Mouse (Mus musculus): Measurements from ENCODE around the gene Camk1g.

Camk1g gene

GRCm38 (mm10) chr1:193370096-193370495 lies at the start of gene Camk1g:
TSS of gene Camk1g (minus strand) at chr1:193370298.
- no peak for DNase-seq

GRCm38 (mm10) chr1:193419168-193419567 lies 49.1 kb upstream of the Camk1g start:
- no peak for DNase-seq

- DNase-seq, result no peak
Observed at GRCm38 (mm10) chr1:193418656-193419055, 48.6 kb upstream of the Camk1g start.

GRCm38 (mm10) chr1:193414067-193414466 lies 44.0 kb upstream of the Camk1g start:
- no peak for DNase-seq

- DNase-seq, result no peak
Observed at GRCm38 (mm10) chr1:193413368-193414000, 43.4 kb upstream of the Camk1g start.

- no peak for DNase-seq
Observed at GRCm38 (mm10) chr1:193407487-193407886, 37.4 kb upstream of the Camk1g start.

- DNase-seq, result no peak
Observed at GRCm38 (mm10) chr1:193406059-193406642, 36.1 kb upstream of the Camk1g start.

GRCm38 (mm10) chr1:193401695-193402094 lies 31.6 kb upstream of the Camk1g start:
- no peak for DNase-seq

GRCm38 (mm10) chr1:193400348-193400747 lies 30.2 kb upstream of the Camk1g start:
- DNase-seq, result no peak

- no peak for DNase-seq
Observed at GRCm38 (mm10) chr1:193398728-193399437, 28.8 kb upstream of the Camk1g start.

- DNase-seq, result no peak
Observed at GRCm38 (mm10) chr1:193397109-193397508, 27.0 kb upstream of the Camk1g start.

GRCm38 (mm10) chr1:193392266-193392665 lies 22.2 kb upstream of the Camk1g start:
- no peak for DNase-seq

- no peak for DNase-seq
Observed at GRCm38 (mm10) chr1:193390004-193390403, 19.9 kb upstream of the Camk1g start.

GRCm38 (mm10) chr1:193389505-193389904 lies 19.4 kb upstream of the Camk1g start:
- no peak for DNase-seq

- DNase-seq, result no peak
Observed at GRCm38 (mm10) chr1:193387241-193387640, 17.1 kb upstream of the Camk1g start.

GRCm38 (mm10) chr1:193386136-193386535 lies 16.0 kb upstream of the Camk1g start:
- DNase-seq, result peak; percentile 77 to 89

- DNase-seq, result peak in 1 of 2 experiments; percentile 58
Observed at GRCm38 (mm10) chr1:193382841-193383462, 12.9 kb upstream of the Camk1g start.

- DNase-seq, result peak in 1 of 2 experiments; percentile 23
Observed at GRCm38 (mm10) chr1:193382435-193382834, 12.3 kb upstream of the Camk1g start.

GRCm38 (mm10) chr1:193381597-193382404 lies 11.7 kb upstream of the Camk1g start:
- DNase-seq, result no peak

- no peak for DNase-seq
Observed at GRCm38 (mm10) chr1:193380877-193381276, 10.8 kb upstream of the Camk1g start.

- no peak for DNase-seq
Observed at GRCm38 (mm10) chr1:193379634-193380033, 9.5 kb upstream of the Camk1g start.

GRCm38 (mm10) chr1:193376478-193377134 lies 6.5 kb upstream of the Camk1g start:
- DNase-seq, result peak in 1 of 2 experiments; percentile 32

Measured in kidney, adult 8-10 months (tissue).